Mouse (Mus musculus): ENCODE data around the gene Hivep3. TPM values are rescaled to one million over a fixed set of nuclear protein-coding genes. Genes with fewer than 3 reads are reported as not detected.

The Hivep3 gene
- total and polyA plus RNA-seq, 3 experiments, result not detected

- TF ChIP-seq MXI1 (IDR thresholded peaks at IDR 0.05; ENCODE audit: low read depth, low read length) (no peak), RCOR1 (IDR thresholded peaks at IDR 0.05; ENCODE audit: low read depth, low read length) (no peak), TAL1 (IDR thresholded peaks at IDR 0.05; ENCODE audit: low read length) (no peak), TBP (IDR thresholded peaks at IDR 0.05; ENCODE audit: low read depth, low read length) (no peak)
Observed at GRCm38 (mm10) chr4:119750157-119750556, 16.6 kb downstream of the Hivep3 start (continued).

GRCm38 (mm10) chr4:119750681-119751211 is 17.2 kb downstream of the Hivep3 start:
- TF ChIP-seq ZKSCAN1 (IDR thresholded peaks at IDR 0.05; ENCODE audit: low read depth, low read length), result no peak
- TF ChIP-seq USF1 (IDR thresholded peaks at IDR 0.05; ENCODE audit: low read depth, low read length), result no peak
- no peak for TF ChIP-seq POLR2AphosphoS2 (IDR thresholded peaks at IDR 0.05; ENCODE audit: low read length)
- DNase-seq (ENCODE audit: low read depth, low spot score), result no peak
- Histone ChIP-seq H3K4me1 (ENCODE audit: control insufficient read depth in 1 of 2, insufficient read depth in 2 of 2, low read length in 2 of 2) (no peaks in the 10 kb centered on the region), H3K27ac (ENCODE audit: control insufficient read depth, low read depth, low read length) (no peak overlapping the region), H3K9me3 (replicated peaks; ENCODE audit: insufficient read depth, low read length) (no peaks in the 10 kb centered on the region), H3K27me3 (ENCODE audit: control insufficient read depth in 1 of 2, insufficient read depth in 2 of 2, low read length in 2 of 2) (no peaks in the 10 kb centered on the region), H3K9ac (ENCODE audit: control insufficient read depth, low read depth, low read length, poor library complexity, severe bottlenecking) (no peak overlapping the region), H3K36me3 (ENCODE audit: control insufficient read depth in 1 of 2, insufficient read depth in 2 of 2, low read length in 2 of 2) (no peaks in the 10 kb centered on the region), H3K4me3 (ENCODE audit: control insufficient read depth in 1 of 2, insufficient read depth in 1 of 2, low read depth in 2 of 2, low read length in 2 of 2) (no peak overlapping the region), H3K79me2 (ENCODE audit: control insufficient read depth, insufficient read depth, low read length, poor library complexity) (no peaks in the 10 kb centered on the region)

GRCm38 (mm10) chr4:119751408-119752006 is 17.9 kb downstream of the Hivep3 start:
- H3K36me3 ChIP-seq (ENCODE audit: control insufficient read depth in 1 of 2, insufficient read depth in 2 of 2, low read length in 2 of 2), result no peaks in the 10 kb centered on the region
- no peaks in the 10 kb centered on the region for H3K27me3 ChIP-seq (ENCODE audit: control insufficient read depth in 1 of 2, insufficient read depth in 2 of 2, low read length in 2 of 2)
- no peaks in the 10 kb centered on the region for H3K4me1 ChIP-seq (ENCODE audit: control insufficient read depth in 1 of 2, insufficient read depth in 2 of 2, low read length in 2 of 2)
- H3K9ac ChIP-seq (ENCODE audit: control insufficient read depth, low read depth, low read length, poor library complexity, severe bottlenecking), result no peak overlapping the region
- H3K79me2 ChIP-seq (ENCODE audit: control insufficient read depth, insufficient read depth, low read length, poor library complexity), result no peaks in the 10 kb centered on the region
- no peak for TF ChIP-seq E2F4 (IDR thresholded peaks at IDR 0.05; ENCODE audit: borderline replicate concordance, low read depth, low read length)
- TF ChIP-seq MXI1 (IDR thresholded peaks at IDR 0.05; ENCODE audit: low read depth, low read length), result no peak
- TF ChIP-seq MYC (IDR thresholded peaks at IDR 0.05; ENCODE audit: low read depth, low read length), result no peak
- no peak for TF ChIP-seq ZC3H11A (IDR thresholded peaks at IDR 0.05; ENCODE audit: low read depth, low read length)
- no peak for TF ChIP-seq SIN3A (IDR thresholded peaks at IDR 0.05; ENCODE audit: low read length)
- no peak for TF ChIP-seq NRF1 (IDR thresholded peaks at IDR 0.05; ENCODE audit: insufficient read depth, low read depth, low read length, poor library complexity, severe bottlenecking)
- no peaks in the 10 kb centered on the region for H3K9me3 ChIP-seq (replicated peaks; ENCODE audit: insufficient read depth, low read length)
- H3K27ac ChIP-seq (ENCODE audit: control insufficient read depth, low read depth, low read length), result no peak overlapping the region
- H3K4me3 ChIP-seq (ENCODE audit: control insufficient read depth in 1 of 2, insufficient read depth in 1 of 2, low read depth in 2 of 2, low read length in 2 of 2), result no peak overlapping the region
- DNase-seq (ENCODE audit: low read depth, low spot score), result no peak

Measured in MEL (cell line).